Mouse (Mus musculus) embryonic facial prominence, embryonic 15.5 days (tissue): ENCODE data around the gene Mroh2a. TPM values are rescaled to one million over a fixed set of nuclear protein-coding genes. Genes with fewer than 3 reads are reported as not detected.

Experiments
- ATAC-seq: fragments of 200-750 bp; cut with Nextera tagmentation; 2 replicates; pipeline ENCODE4 v1.8.0; 2017; ENCODE audit warnings: low read depth, moderate TSS enrichment; ENCODE audit not compliant: insufficient number of reproducible peaks, low FRiP score, low TSS enrichment
- H3K27ac ChIP-seq: fragments of 300-500 bp; sonication (generic); replicated peaks from 2 replicates; pipeline ENCODE4 v1.5.1; 2015; ENCODE audit warnings: mild to moderate bottlenecking, inconsistent platforms
- H3K27me3 ChIP-seq: fragments of 300-500 bp; sonication (generic); 2 replicates; pipeline ENCODE4 v1.6.1; 2015; ENCODE audit warnings: inconsistent platforms
- H3K36me3 ChIP-seq: fragments of 300-500 bp; sonication (generic); 2 replicates; pipeline ENCODE4 v1.6.1; 2015; ENCODE audit warnings: mild to moderate bottlenecking, inconsistent platforms
- H3K4me1 ChIP-seq: fragments of 300-500 bp; sonication (generic); 2 replicates; pipeline ENCODE4 v1.6.1; 2015; ENCODE audit warnings: inconsistent platforms
- H3K4me2 ChIP-seq: fragments of 300-500 bp; sonication (generic); replicated peaks from 2 replicates; pipeline ENCODE4 v1.6.1; 2015; ENCODE audit warnings: mild to moderate bottlenecking, inconsistent platforms
- H3K4me3 ChIP-seq: fragments of 300-500 bp; sonication (generic); replicated peaks from 2 replicates; pipeline ENCODE4 v1.5.1; 2015; ENCODE audit warnings: mild to moderate bottlenecking, inconsistent platforms
- H3K9ac ChIP-seq: fragments of 300-500 bp; sonication (generic); 2 replicates; pipeline ENCODE4 v1.6.1; 2015; ENCODE audit warnings: inconsistent platforms
- H3K9me3 ChIP-seq: fragments of 300-500 bp; sonication (generic); replicated peaks from 2 replicates; pipeline ENCODE4 v1.6.1; 2016; ENCODE audit warnings: inconsistent platforms
- WGBS: fragments of 180-500 bp; shearing (Covaris S2); methylation state at CpG from one replicate; pipeline ENCODE4 v1.1.7; 2015; 5-methylcytosine and 5-hydroxymethylcytosine counted together
- polyA plus RNA-seq: library from polyadenylated mRNA; unstranded; fragments of >200 nt; fragmentation: Nextera tagmentation; extraction: Ambion mirVana; gene quantifications from 2 replicates; pipeline ENCODE4 v1.2.1, GENCODE M21; 2015

Gene Mroh2a
- polyA plus RNA-seq, 1 experiment from 2014 or later = 1.4 TPM

DNA sequence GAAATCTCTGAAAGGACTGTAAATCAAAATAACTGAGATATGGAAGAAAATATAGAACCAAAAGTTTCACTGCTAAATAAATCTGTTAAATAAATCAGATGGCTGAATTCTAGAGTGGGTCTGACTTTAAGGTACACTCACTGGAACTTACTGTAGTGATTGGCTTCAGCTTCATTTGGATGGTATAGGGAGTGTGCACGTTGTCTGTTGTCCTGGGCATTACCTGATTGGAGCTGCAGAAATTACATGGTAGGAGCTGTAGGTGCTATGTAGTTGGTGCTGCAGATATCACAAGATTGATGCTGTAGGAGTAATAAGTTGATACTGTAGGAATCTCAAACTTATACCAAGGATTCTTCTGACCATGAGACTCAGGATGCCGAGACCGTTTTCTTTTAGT is 83.6 kb downstream of the Mroh2a start:
- WGBS = 67% methylated on average over 3 of the region's 3 CpGs
- H3K27ac ChIP-seq = no peak overlapping the region
- H3K27me3 ChIP-seq = no peaks in the 10 kb centered on the region
- no peaks in the 10 kb centered on the region for H3K36me3 ChIP-seq
- H3K4me1 ChIP-seq = no peaks in the 10 kb centered on the region
- no peak overlapping the region for H3K4me2 ChIP-seq
- ATAC-seq = no peak
- H3K9ac ChIP-seq = no peak overlapping the region
- H3K4me3 ChIP-seq = no peak overlapping the region
- H3K9me3 ChIP-seq = peaks cover 30% of the 10 kb centered on the region

Other genes starting within 250 kb of the Mroh2a start
- 40.2 and 42.5 TPM in 2 replicates for gene Usp40, start 218.4 kb upstream of the Mroh2a start, polyA plus RNA-seq
- not detected in 2 replicates for gene Ugt1a10, start 171.6 kb upstream of the Mroh2a start, polyA plus RNA-seq
- not detected in 2 replicates for gene Ugt1a9, start 156.2 kb upstream of the Mroh2a start, polyA plus RNA-seq
- not detected in 2 replicates for gene Ugt1a8, start 139.2 kb upstream of the Mroh2a start, polyA plus RNA-seq
- gene Ugt1a7c, start 131.9 kb upstream of the Mroh2a start, polyA plus RNA-seq = 3.0 and 4.9 TPM in 2 replicates
- gene Ugt1a6b, start 123.7 kb upstream of the Mroh2a start, polyA plus RNA-seq = 2.1 and 3.7 TPM in 2 replicates
- gene Ugt1a6a, start 92.2 kb upstream of the Mroh2a start, polyA plus RNA-seq = 16.8 and 18.0 TPM in 2 replicates
- not detected in 2 replicates for gene Ugt1a5, start 61.0 kb upstream of the Mroh2a start, polyA plus RNA-seq
- gene Ugt1a2, start 26.4 kb upstream of the Mroh2a start, polyA plus RNA-seq = 0.33 TPM in 1 of 2 replicates, not detected in the other
- gene Dnajb3, start 21.2 kb upstream of the Mroh2a start, polyA plus RNA-seq = 9.4 and 10.8 TPM in 2 replicates
- gene Ugt1a1, start 15.0 kb upstream of the Mroh2a start, polyA plus RNA-seq = 2.0 and 2.2 TPM in 2 replicates
- gene Hjurp, start 50.6 kb downstream of the Mroh2a start, polyA plus RNA-seq = 153 and 161 TPM in 2 replicates
- gene Trpm8, start 50.7 kb downstream of the Mroh2a start, polyA plus RNA-seq = 0.05 TPM in 1 of 2 replicates, not detected in the other
- gene Spp2, start 180.0 kb downstream of the Mroh2a start, polyA plus RNA-seq = not detected in 2 replicates